8 mouse cellular contexts compared by ENCODE assay signal in genomic region chr6:6216507-6217285, GRCm38 (mm10). TPM values are rescaled to one million over a fixed set of nuclear protein-coding genes. Genes with fewer than 3 reads are reported as not detected.
DNase-seq lines count a peak whose midpoint lies in the region; ATAC-seq and TF ChIP-seq lines count a peak whose summit lies in the region.

Gene Slc25a13 (minus strand): TSS chr6:6217173.

- peak; percentile 42 to 51 for DNase-seq in cerebellum, adult 18-20 months
- DNase-seq in forelimb bud, embryonic 11.5 days (ENCODE audit: low read depth, low spot score), result peak; percentile 75
- peak; percentile 47 for DNase-seq in hindbrain, embryonic 14.5 days (ENCODE audit: low spot score)
- DNase-seq in limb, embryonic 14.5 days (ENCODE audit: low spot score), result peak; percentile 47
- peak; percentile 37 to 41 for DNase-seq in spleen, postnatal 14 days (ENCODE audit: low spot score in 2 of 2)

- no peak within 1 kb of the TSS for H3K27ac ChIP-seq in hindbrain, embryonic 14.5 days
- H3K27ac ChIP-seq in limb, embryonic 14.5 days (replicated peaks; ENCODE audit: low read depth, low read length), result peak within 1 kb of the TSS; percentile 59
- H3K27ac ChIP-seq in midbrain, embryonic 15.5 days, result no peak within 1 kb of the TSS

- H3K4me1 ChIP-seq in erythroblast, embryonic 14.5 days (ENCODE audit: control insufficient read depth), result peaks cover 20% of the 10 kb centered on the region
- 0 out of 2 replicates have a peak, but pooled peaks cover 7% of the 10 kb centered on the region for H3K4me1 ChIP-seq in hindbrain, embryonic 14.5 days (replicated peaks; ENCODE audit: control insufficient read depth, insufficient read depth, low read length)
- peaks cover 4% of the 10 kb centered on the region; the same call in 1 of the 2 replicates for H3K4me1 ChIP-seq in limb, embryonic 14.5 days (ENCODE audit: control insufficient read depth, insufficient read depth, low read length)
- H3K4me1 ChIP-seq in midbrain, embryonic 15.5 days, result peaks cover 11% of the 10 kb centered on the region

- H3K9me3 ChIP-seq in erythroblast, embryonic 14.5 days (ENCODE audit: control insufficient read depth, low read length), result no peaks in the 10 kb centered on the region
- no peaks in the 10 kb centered on the region for H3K9me3 ChIP-seq in hindbrain, embryonic 14.5 days (ENCODE audit: control insufficient read depth, low read length)
- no peaks in the 10 kb centered on the region for H3K9me3 ChIP-seq in limb, embryonic 14.5 days (ENCODE audit: control insufficient read depth, low read length)
- H3K9me3 ChIP-seq in midbrain, embryonic 15.5 days, result no peaks in the 10 kb centered on the region

- peak within 1 kb of the TSS; percentile 97 for H3K4me2 ChIP-seq in hindbrain, embryonic 14.5 days (replicated peaks)
- H3K4me2 ChIP-seq in limb, embryonic 14.5 days (replicated peaks; ENCODE audit: low read depth, low read length, severe bottlenecking), result peak within 1 kb of the TSS; percentile 92
- H3K4me2 ChIP-seq in midbrain, embryonic 15.5 days, result peak within 1 kb of the TSS; percentile 74

- TF ChIP-seq POLR2A in limb, embryonic 14.5 days (IDR thresholded peaks at IDR 0.05; ENCODE audit: borderline replicate concordance, extremely low read depth, insufficient read depth, insufficient read length), result no peak

- H3K9ac ChIP-seq in hindbrain, embryonic 14.5 days, result peak within 1 kb of the TSS; percentile 77
- peak within 1 kb of the TSS; percentile 85 for H3K9ac ChIP-seq in limb, embryonic 14.5 days (ENCODE audit: low read depth, low read length, severe bottlenecking)
- H3K9ac ChIP-seq in midbrain, embryonic 15.5 days, result peak within 1 kb of the TSS; percentile 46

- H3K4me3 ChIP-seq in erythroblast, embryonic 14.5 days (replicated peaks), result peak within 1 kb of the TSS; percentile 74
- H3K4me3 ChIP-seq in hindbrain, embryonic 14.5 days (replicated peaks; ENCODE audit: low read length), result peak within 1 kb of the TSS; percentile 69
- H3K4me3 ChIP-seq in limb, embryonic 14.5 days (replicated peaks; ENCODE audit: low read length), result peak within 1 kb of the TSS; percentile 71
- H3K4me3 ChIP-seq in midbrain, embryonic 15.5 days, result peak within 1 kb of the TSS; percentile 55

- H3K36me3 ChIP-seq in erythroblast, embryonic 14.5 days (ENCODE audit: control insufficient read depth), result peaks cover 4% of the 10 kb centered on the region
- H3K36me3 ChIP-seq in hindbrain, embryonic 14.5 days (replicated peaks; ENCODE audit: control insufficient read depth, insufficient read depth), result no peaks in the 10 kb centered on the region
- H3K36me3 ChIP-seq in limb, embryonic 14.5 days (ENCODE audit: control insufficient read depth, insufficient read depth, low read length), result no peaks in the 10 kb centered on the region
- no peaks in the 10 kb centered on the region for H3K36me3 ChIP-seq in midbrain, embryonic 15.5 days (replicated peaks)

- no peak for ATAC-seq in erythroblast, adult 5-6 weeks (replicated peaks; ENCODE audit: low FRiP score, poor library complexity, severe bottlenecking)
- peak; percentile 92 for ATAC-seq in hindbrain, embryonic 14.5 days (ENCODE audit: low FRiP score)
- peak; percentile 89 for ATAC-seq in limb, embryonic 14.5 days (ENCODE audit: low FRiP score, low read depth)
- ATAC-seq in midbrain, embryonic 15.5 days (replicated peaks), result peak; percentile 95

- no peaks in the 10 kb centered on the region for H3K27me3 ChIP-seq in erythroblast, embryonic 14.5 days (ENCODE audit: control insufficient read depth)
- H3K27me3 ChIP-seq in hindbrain, embryonic 14.5 days (ENCODE audit: control insufficient read depth, insufficient read depth, low read length), result no peaks in the 10 kb centered on the region
- H3K27me3 ChIP-seq in limb, embryonic 14.5 days (ENCODE audit: control insufficient read depth, insufficient read depth, low read length), result no peaks in the 10 kb centered on the region
- H3K27me3 ChIP-seq in midbrain, embryonic 15.5 days (replicated peaks), result no peaks in the 10 kb centered on the region

- WGBS in hindbrain, embryonic 14.5 days, result under 1% methylated on average over 51 of the region's 51 CpGs
- under 1% methylated on average over 49 of the region's 51 CpGs for WGBS in limb, embryonic 14.5 days
- WGBS in midbrain, embryonic 15.5 days, result under 1% methylated on average over 51 of the region's 51 CpGs

RNA-seq across cellular contexts. Expression of gene Slc25a13, which starts in this region (rescaled TPM):
- polyA plus RNA-seq in erythroblast, embryonic 14.5 days (2012), result 0.16 and 0.31 TPM in 2 replicates
- 2.9 and 4.8 TPM in 2 replicates for total RNA-seq in erythroblast, adult 5-6 weeks (2015; ENCODE audit: low replicate concordance)
- total RNA-seq in erythroblast, adult 5-6 weeks (2017; ENCODE audit: low replicate concordance), result 3.4 and 3.8 TPM in 2 replicates
- 5.6 and 6.4 TPM in 2 replicates for polyA plus RNA-seq in hindbrain, embryonic 14.5 days (2014; fragmentation: Nextera tagmentation; extraction: Ambion mirVana)
- polyA plus RNA-seq in limb, embryonic 14.5 days (2012; rRNA removed), result 8.2 and 8.4 TPM in 2 replicates
- 19.1 and 21.4 TPM in 2 replicates for polyA plus RNA-seq in limb, embryonic 14.5 days (2014; fragmentation: Nextera tagmentation; extraction: Ambion mirVana)
- 3.8 and 4.0 TPM in 2 replicates for polyA plus RNA-seq in midbrain, embryonic 15.5 days (2015; fragmentation: Nextera tagmentation; extraction: Ambion mirVana)
